Mouse (Mus musculus) spleen, adult 2 months (tissue): Measurements from ENCODE around the gene Gm45233. TPM values are rescaled to one million over a fixed set of nuclear protein-coding genes. Genes with fewer than 3 reads are reported as not detected.
A peak's percentile ranks its signal among the peaks of the same experiment; 100 is the strongest.

ENCODE experiments used
- DNase-seq, 2 experiments: peaks; one replicate each; pipeline versions ENCODE4 v3.0.0 to v3.0.0-alpha.2; 2012 to 2021; ENCODE audit warnings: low spot score in 2 of 2, low read depth in 1 of 2
- H3K27ac ChIP-seq: fragments of 200-500 bp; 2 replicates; pipeline ENCODE4 v1.5.1; 2012; ENCODE audit warnings: low read length, inconsistent platforms; ENCODE audit not compliant: insufficient read depth
- H3K27me3 ChIP-seq: fragments of 200-500 bp; 2 replicates; pipeline ENCODE4 v1.6.1; 2012; ENCODE audit warnings: mild to moderate bottlenecking, moderate library complexity, low read length, inconsistent platforms; ENCODE audit not compliant: control insufficient read depth, insufficient read depth
- H3K36me3 ChIP-seq: fragments of 200-500 bp; 2 replicates; pipeline ENCODE4 v1.6.1; 2012; ENCODE audit warnings: mild to moderate bottlenecking, low read length, inconsistent platforms; ENCODE audit not compliant: control insufficient read depth, insufficient read depth
- H3K4me1 ChIP-seq: fragments of 200-500 bp; 2 replicates; pipeline ENCODE4 v1.6.1; 2011; ENCODE audit warnings: inconsistent platforms; ENCODE audit not compliant: control insufficient read depth, insufficient read depth, insufficient read length
- H3K4me3 ChIP-seq: fragments of 200-500 bp; 2 replicates; pipeline ENCODE4 v1.5.1; 2011; ENCODE audit warnings: mild to moderate bottlenecking, inconsistent platforms; ENCODE audit not compliant: insufficient read depth, insufficient read length; ENCODE audit errors: extremely low read depth
- CTCF ChIP-seq: fragments of 200-500 bp; IDR thresholded peaks from 2 replicates; pipeline ENCODE4 v1.5.1; 2011; ENCODE audit warnings: mild to moderate bottlenecking, inconsistent platforms; ENCODE audit not compliant: insufficient read depth, insufficient read length, insufficient replicate concordance; ENCODE audit errors: extremely low read depth
- POLR2A ChIP-seq: fragments of 200-500 bp; IDR thresholded peaks from 2 replicates; pipeline ENCODE4 v1.6.1; 2011; ENCODE audit warnings: low read depth, low read length, inconsistent platforms
- WGBS: fragments of 180-500 bp; shearing (Covaris S2); methylation state at CpG from one replicate; pipeline ENCODE4 v1.1.7; 2018; 5-methylcytosine and 5-hydroxymethylcytosine counted together
- polyA plus RNA-seq: library from polyadenylated mRNA; depleted of rRNA; stranded (reverse); fragments of >200 nt; gene quantifications from 2 replicates; pipeline ENCODE4 v1.2.3, GENCODE M21; 2012

Gm45233 gene
- polyA plus RNA-seq, 1 experiment: not detected

DNA sequence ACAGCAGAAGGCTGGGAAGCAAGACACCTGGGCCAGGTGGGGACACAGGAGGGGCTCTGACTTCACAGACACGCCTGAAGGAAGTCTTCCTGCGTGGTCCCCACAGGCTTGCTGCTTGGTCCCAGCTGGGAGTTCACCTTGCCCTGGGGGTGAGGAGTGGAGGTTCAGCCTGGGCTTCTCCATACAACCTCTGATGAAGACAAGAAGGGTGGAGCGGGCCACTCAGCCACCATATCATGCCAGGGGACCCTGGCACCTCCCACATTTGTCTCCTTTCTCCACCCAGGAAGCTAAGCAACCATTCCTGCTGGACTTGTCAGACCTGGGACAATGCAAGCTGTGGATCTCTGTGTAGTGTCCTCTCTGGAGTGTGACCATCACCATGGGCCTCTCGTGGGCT, 18.9 kb downstream of the Gm45233 start, which contains the start of gene Vsig10l:
TSS of gene Vsig10l (plus strand) at position 301 of the 400 bp plus-strand sequence.
- WGBS: 74% methylated on average over 4 of the region's 4 CpGs
- Histone ChIP-seq H3K27me3 (no peaks in the 10 kb centered on the region), H3K36me3 (no peaks in the 10 kb centered on the region), H3K4me3 (no peak within 1 kb of the TSS), H3K4me1 (peaks cover 7% of the 10 kb centered on the region), H3K27ac (no peak within 1 kb of the TSS)
- no peak for DNase-seq
- TF ChIP-seq CTCF (no peak), POLR2A (no peak)

DNA sequence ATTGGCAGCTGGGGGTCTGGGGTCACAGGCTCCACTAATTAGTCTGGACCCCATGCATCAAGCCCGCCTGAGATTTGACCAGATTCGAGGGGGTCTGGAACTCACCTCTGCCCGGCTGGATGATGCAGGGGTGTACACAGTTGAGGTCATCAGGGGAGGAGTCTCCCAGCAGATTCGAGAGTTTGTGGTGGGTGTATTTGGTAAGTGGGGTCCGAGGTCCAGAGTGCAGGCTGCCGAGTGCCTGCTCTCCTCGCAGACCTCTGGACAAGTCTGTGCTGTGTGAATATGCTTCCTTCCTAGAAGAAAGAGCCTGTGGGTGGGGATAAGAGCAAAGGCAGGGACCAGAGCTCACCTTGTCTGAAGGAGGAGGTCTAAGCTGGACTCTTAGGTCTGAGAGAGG, 20.0 kb downstream of the Gm45233 start:
- Histone ChIP-seq H3K4me3 (no peak overlapping the region), H3K4me1 (peaks cover 7% of the 10 kb centered on the region), H3K36me3 (no peaks in the 10 kb centered on the region), H3K27me3 (no peaks in the 10 kb centered on the region), H3K27ac (no peak overlapping the region)
- no peak for TF ChIP-seq POLR2A
- TF ChIP-seq CTCF: no peak
- WGBS: 90% methylated on average over 7 of the region's 7 CpGs
- DNase-seq: no peak

DNA sequence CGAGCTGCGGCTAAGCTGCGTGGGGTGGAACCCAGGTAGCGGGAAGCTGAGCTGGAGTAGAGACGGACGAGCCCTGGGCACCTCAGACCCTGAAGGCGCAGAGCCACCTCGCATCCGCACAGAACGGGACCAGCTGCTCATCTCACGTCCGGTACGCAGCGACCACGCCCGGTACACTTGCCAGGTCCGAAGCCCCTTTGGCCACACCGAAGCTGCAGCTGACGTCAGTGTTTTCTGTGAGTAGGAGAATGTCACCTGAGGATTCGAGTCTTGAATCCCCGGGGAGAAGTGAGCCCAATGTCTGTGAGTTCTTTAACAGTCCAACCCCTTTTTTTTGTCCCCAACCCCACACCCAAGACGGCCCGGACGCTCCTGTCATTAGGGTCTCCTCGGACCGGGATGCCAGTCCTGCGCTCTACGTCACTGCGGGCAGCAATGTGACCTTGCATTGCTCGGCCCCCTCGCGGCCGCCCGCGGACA, 21.0 kb downstream of the Gm45233 start:
- H3K36me3 ChIP-seq: no peaks in the 10 kb centered on the region
- peak overlapping the region; percentile 72 for H3K4me3 ChIP-seq
- TF ChIP-seq POLR2A (no peak), CTCF (0 out of 2 replicates have a peak, but pooled peaks have one; percentile 18)
- no peaks in the 10 kb centered on the region for H3K27me3 ChIP-seq
- 12% methylated on average over 35 of the region's 35 CpGs for WGBS
- peaks cover 7% of the 10 kb centered on the region for H3K4me1 ChIP-seq
- H3K27ac ChIP-seq: no peak overlapping the region
- DNase-seq: peak; percentile 17 to 32

DNA sequence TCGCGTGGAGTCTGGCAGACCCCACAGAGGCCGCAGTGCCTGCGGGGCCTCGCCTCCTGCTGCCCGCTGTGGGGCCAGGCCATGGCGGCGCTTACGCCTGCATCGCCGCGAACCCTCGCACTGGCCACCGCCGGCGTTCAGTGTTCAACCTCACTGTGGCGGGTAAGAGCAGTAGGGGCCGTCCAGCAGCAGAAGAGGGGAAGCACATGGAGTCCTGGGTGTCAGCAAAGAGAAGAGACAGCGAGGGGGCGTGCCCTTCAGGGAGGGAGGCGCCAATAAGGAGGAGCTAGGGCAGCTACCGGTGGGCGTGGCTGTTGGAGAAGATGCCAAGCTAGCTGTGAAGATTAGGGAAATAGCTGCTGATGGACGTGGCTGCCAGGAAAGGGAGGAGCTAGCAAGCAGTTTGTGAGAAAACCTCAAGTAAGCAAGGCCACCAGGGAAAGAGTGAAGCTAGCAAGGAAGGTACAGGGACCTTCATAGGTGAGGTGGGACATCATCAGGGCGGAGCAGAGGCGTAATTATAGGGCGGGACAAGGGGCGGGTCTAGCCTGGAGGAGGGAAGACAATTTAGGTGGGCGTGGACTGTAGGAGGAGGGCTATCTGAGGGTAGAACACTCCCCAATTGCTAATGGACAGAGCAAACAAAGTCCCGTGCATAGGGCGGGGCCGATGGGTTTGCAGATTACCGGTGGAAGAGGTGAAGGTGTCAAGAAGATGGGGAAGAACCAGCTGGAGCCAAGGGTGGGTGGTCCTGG, 21.6 kb downstream of the Gm45233 start:
- WGBS: 2% methylated on average over 33 of the region's 33 CpGs
- peak overlapping the region; percentile 72 for H3K4me3 ChIP-seq
- peak; percentile 89 for DNase-seq
- H3K27me3 ChIP-seq: no peaks in the 10 kb centered on the region
- H3K36me3 ChIP-seq: no peaks in the 10 kb centered on the region
- peak overlapping the region; percentile 68 for H3K27ac ChIP-seq
- no peak for TF ChIP-seq CTCF
- TF ChIP-seq POLR2A: no peak
- H3K4me1 ChIP-seq: peaks cover 7% of the 10 kb centered on the region

DNA sequence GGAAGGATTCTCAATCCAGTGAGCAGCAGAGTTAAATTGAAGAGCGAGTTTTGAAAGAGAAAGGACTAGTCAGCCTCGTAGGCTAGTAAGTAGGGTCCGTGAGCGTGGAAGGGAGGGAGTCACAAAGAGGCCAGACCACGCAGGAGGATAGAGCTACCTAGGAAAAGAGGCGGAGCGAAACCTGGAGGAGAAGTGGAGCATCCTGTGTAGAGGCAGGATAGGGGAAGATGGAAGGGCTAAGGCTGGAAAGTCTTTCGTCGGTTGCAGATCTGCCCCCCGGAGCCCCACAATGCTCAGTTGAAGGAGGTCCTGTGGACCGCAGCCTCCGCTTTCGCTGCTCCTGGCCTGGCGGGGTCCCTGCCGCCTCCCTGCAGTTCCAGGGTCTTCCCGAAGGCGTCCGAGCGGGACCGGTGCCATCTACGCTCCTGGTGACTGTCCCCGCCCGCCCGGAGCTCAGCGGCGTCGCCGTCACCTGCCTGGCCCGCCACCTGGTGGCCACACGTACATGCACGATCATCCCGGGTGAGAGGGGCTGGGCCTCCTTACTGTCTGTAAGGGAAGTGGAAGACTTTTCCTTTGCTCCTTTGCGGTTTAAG, 22.3 kb downstream of the Gm45233 start:
- Histone ChIP-seq H3K27me3 (no peaks in the 10 kb centered on the region), H3K4me1 (peaks cover 7% of the 10 kb centered on the region), H3K27ac (peak overlapping the region; percentile 28), H3K36me3 (no peaks in the 10 kb centered on the region), H3K4me3 (peak overlapping the region; percentile 72)
- TF ChIP-seq CTCF (peak; percentile 94), POLR2A (no peak)
- under 1% methylated on average over 33 of the region's 33 CpGs for WGBS
- peak; percentile 55 to 82 for DNase-seq

GRCm38 (mm10) chr7:43470373-43470772, 26.4 kb downstream of the Gm45233 start:
- no peak overlapping the region for H3K4me3 ChIP-seq
- H3K27ac ChIP-seq: no peak overlapping the region
- H3K4me1 ChIP-seq: no peaks in the 10 kb centered on the region
- DNase-seq: peak; percentile 33
- TF ChIP-seq CTCF (peak; percentile 46; the same call in 1 of the 2 replicates), POLR2A (no peak)
- H3K27me3 ChIP-seq: peaks cover 1% of the 10 kb centered on the region; the same call in 1 of the 2 replicates
- WGBS: 66% methylated on average over 8 of the region's 8 CpGs
- H3K36me3 ChIP-seq: no peaks in the 10 kb centered on the region

DNA sequence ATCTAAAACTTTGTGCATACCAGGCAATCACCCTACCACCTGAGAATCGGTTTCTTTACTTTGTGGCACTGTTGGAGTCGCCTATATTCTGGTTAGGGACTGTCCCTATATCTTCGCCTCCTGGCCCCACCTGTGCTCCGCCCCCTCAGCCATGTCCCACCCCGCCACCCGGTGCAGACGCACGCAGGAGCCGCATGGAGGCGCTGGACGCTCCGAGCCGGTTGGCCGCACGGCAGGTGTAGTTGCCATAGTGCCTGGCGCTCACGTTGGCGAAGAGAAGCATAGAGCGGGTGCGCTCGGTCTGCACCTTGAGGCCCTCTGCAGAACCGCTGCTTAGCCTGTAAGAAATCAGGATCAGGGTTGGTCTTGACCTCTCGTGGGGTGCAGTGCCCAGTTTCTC, 31.8 kb downstream of the Gm45233 start:
- WGBS: 6% methylated on average over 23 of the region's 23 CpGs
- peak in 1 of 2 experiments; percentile 8 for DNase-seq
- H3K36me3 ChIP-seq: no peaks in the 10 kb centered on the region
- no peak overlapping the region for H3K4me3 ChIP-seq
- H3K27me3 ChIP-seq: peaks cover 10% of the 10 kb centered on the region
- TF ChIP-seq POLR2A (no peak), CTCF (0 out of 2 replicates have a peak, but pooled peaks have one; percentile 3)
- H3K4me1 ChIP-seq: peaks cover 3% of the 10 kb centered on the region; the same call in 1 of the 2 replicates
- H3K27ac ChIP-seq: no peak overlapping the region
